Mouse (Mus musculus): Measurements from ENCODE around the gene Gabrb1. TPM values are rescaled to one million over a fixed set of nuclear protein-coding genes. Genes with fewer than 3 reads are reported as not detected.
"Not testable (repeated sequence)": the region's sequence is repeated elsewhere in the genome, so short reads cannot be mapped to it uniquely, and the experiment has no call there.

The Gabrb1 gene
- polyA plus RNA-seq, 1 experiment from 2014 or later, result 0.20 TPM

DNA sequence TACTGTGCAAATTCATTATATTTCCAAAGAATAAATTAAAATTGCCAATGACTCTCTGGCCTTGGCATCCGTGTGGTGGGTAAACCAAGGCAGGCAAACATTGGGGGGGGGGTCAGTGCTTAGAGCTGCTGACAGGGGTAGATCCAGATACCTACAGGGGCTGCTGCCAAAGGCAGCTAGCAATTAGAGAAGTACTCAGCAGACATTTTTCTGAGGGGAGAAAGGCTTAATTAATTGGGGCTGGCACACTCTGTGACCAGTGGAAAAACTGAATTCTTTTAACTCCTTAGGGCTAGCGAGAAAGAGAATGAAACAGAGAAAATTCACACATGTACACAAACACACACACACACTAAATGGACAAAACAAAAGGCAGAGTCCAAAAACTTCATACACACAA, 388.3 kb downstream of the Gabrb1 start:
- Histone ChIP-seq H3K9ac (ENCODE audit: low read length) (no peak overlapping the region), H3K4me1 (replicated peaks; ENCODE audit: control insufficient read depth, insufficient read depth, low read length) (no peaks in the 10 kb centered on the region), H3K4me3 (ENCODE audit: low read length) (no peak overlapping the region), H3K36me3 (ENCODE audit: control insufficient read depth, insufficient read depth, low read length) (no peaks in the 10 kb centered on the region), H3K27me3 (ENCODE audit: control insufficient read depth, insufficient read depth, low read depth, low read length) (no peaks in the 10 kb centered on the region), H3K27ac (ENCODE audit: low read length) (no peak overlapping the region), H3K4me2 (ENCODE audit: low read depth, low read length) (no peak overlapping the region), H3K9me3 (ENCODE audit: control insufficient read depth, low read length) (no peaks in the 10 kb centered on the region)
- 77% methylated on average over 2 of the region's 2 CpGs for whole genome bisulfite sequencing
- ATAC-seq (ENCODE audit: low read depth), result no peak

- Histone ChIP-seq H3K4me1 (replicated peaks; ENCODE audit: control insufficient read depth, insufficient read depth, low read length) (no peaks in the 10 kb centered on the region), H3K4me3 (ENCODE audit: low read length) (no peak overlapping the region), H3K9me3 (ENCODE audit: control insufficient read depth, low read length) (no peaks in the 10 kb centered on the region), H3K36me3 (ENCODE audit: control insufficient read depth, insufficient read depth, low read length) (no peaks in the 10 kb centered on the region), H3K27me3 (ENCODE audit: control insufficient read depth, insufficient read depth, low read depth, low read length) (no peaks in the 10 kb centered on the region), H3K4me2 (ENCODE audit: low read depth, low read length) (no peak overlapping the region), H3K27ac (ENCODE audit: low read length) (no peak overlapping the region), H3K9ac (ENCODE audit: low read length) (no peak overlapping the region)
- WGBS, result 15% methylated on average over 1 of the region's 1 CpGs
- ATAC-seq (ENCODE audit: low read depth), result no peak
Observed at GRCm38 (mm10) chr5:72064079-72064478, 406.2 kb downstream of the Gabrb1 start.

DNA sequence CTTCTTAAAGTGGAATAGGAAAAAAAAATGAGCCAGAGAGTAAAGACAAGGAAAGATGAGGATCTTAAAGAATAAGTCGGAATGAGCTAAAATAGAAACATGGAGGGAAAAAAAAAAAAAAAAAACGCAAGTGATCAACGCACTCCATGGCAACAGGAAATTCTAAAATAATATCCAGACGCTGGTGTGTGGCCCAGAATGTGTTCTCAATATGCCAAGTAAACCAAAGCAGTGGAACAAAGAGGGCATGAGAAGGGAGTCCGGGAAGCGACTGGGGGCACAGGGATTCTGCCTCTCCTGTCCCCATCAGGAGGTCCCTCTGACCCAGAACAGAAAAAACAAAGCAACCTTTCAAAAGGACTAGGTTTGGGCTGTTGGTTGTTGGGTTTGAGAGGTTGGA, 410.9 kb downstream of the Gabrb1 start:
- H3K9me3 ChIP-seq (ENCODE audit: control insufficient read depth, low read length), result no peaks in the 10 kb centered on the region
- H3K27ac ChIP-seq (ENCODE audit: low read length), result no peak overlapping the region
- H3K4me3 ChIP-seq (ENCODE audit: low read length), result no peak overlapping the region
- H3K27me3 ChIP-seq (ENCODE audit: control insufficient read depth, insufficient read depth, low read depth, low read length), result no peaks in the 10 kb centered on the region
- no peak overlapping the region for H3K9ac ChIP-seq (ENCODE audit: low read length)
- no peaks in the 10 kb centered on the region for H3K36me3 ChIP-seq (ENCODE audit: control insufficient read depth, insufficient read depth, low read length)
- no peaks in the 10 kb centered on the region for H3K4me1 ChIP-seq (replicated peaks; ENCODE audit: control insufficient read depth, insufficient read depth, low read length)
- H3K4me2 ChIP-seq (ENCODE audit: low read depth, low read length), result no peak overlapping the region
- no peak for ATAC-seq (ENCODE audit: low read depth)
- WGBS, result 56% methylated on average over 6 of the region's 6 CpGs

- H3K9ac ChIP-seq (ENCODE audit: low read length); H3K36me3 ChIP-seq (ENCODE audit: control insufficient read depth, insufficient read depth, low read length); H3K27me3 ChIP-seq (ENCODE audit: control insufficient read depth, insufficient read depth, low read depth, low read length); H3K4me1 ChIP-seq (replicated peaks; ENCODE audit: control insufficient read depth, insufficient read depth, low read length); H3K4me2 ChIP-seq (ENCODE audit: low read depth, low read length); H3K27ac ChIP-seq (ENCODE audit: low read length); ATAC-seq (ENCODE audit: low read depth); H3K9me3 ChIP-seq (ENCODE audit: control insufficient read depth, low read length); H3K4me3 ChIP-seq (ENCODE audit: low read length): not testable (repeated sequence)
- WGBS, result 88% methylated on average over 7 of the region's 7 CpGs
Observed at GRCm38 (mm10) chr5:72069398-72069797, 411.5 kb downstream of the Gabrb1 start.

DNA sequence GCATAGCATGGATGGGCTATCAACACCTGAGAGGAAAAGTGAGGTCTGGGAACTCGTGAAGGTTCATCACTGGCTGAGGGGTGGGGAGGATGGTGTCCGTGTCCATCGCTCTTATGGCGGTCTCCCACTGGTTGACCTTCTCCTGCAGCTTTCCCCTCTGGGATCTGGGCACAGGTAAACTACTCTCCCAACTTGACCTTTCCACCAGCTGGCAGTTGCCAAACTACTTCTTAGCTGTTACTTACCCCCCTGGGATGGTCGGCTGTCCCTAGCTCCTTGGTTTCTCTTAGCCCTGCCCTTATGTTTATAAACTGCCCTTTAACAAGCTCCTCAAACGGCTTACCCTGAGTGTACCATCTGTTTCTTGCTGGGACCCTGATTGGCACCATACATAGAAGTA, 418.9 kb downstream of the Gabrb1 start:
- WGBS, result 92% methylated on average over 6 of the region's 6 CpGs
- H3K36me3 ChIP-seq (ENCODE audit: control insufficient read depth, insufficient read depth, low read length), result no peaks in the 10 kb centered on the region

GRCm38 (mm10) chr5:72086518-72086917, 428.6 kb downstream of the Gabrb1 start:
- ATAC-seq (ENCODE audit: low read depth), result no peak
- 76% methylated on average over 1 of the region's 1 CpGs for WGBS
- H3K9me3 ChIP-seq (ENCODE audit: control insufficient read depth, low read length), result no peaks in the 10 kb centered on the region
- no peaks in the 10 kb centered on the region for H3K4me1 ChIP-seq (replicated peaks; ENCODE audit: control insufficient read depth, insufficient read depth, low read length)
- H3K9ac ChIP-seq (ENCODE audit: low read length), result no peak overlapping the region
- no peaks in the 10 kb centered on the region for H3K27me3 ChIP-seq (ENCODE audit: control insufficient read depth, insufficient read depth, low read depth, low read length)
- no peak overlapping the region for H3K4me2 ChIP-seq (ENCODE audit: low read depth, low read length)
- H3K4me3 ChIP-seq (ENCODE audit: low read length), result no peak overlapping the region
- no peak overlapping the region for H3K27ac ChIP-seq (ENCODE audit: low read length)
- H3K36me3 ChIP-seq (ENCODE audit: control insufficient read depth, insufficient read depth, low read length), result no peaks in the 10 kb centered on the region

More for the DNA sequence above, 418.9 kb downstream of the Gabrb1 start:
- Histone ChIP-seq H3K9me3 (ENCODE audit: control insufficient read depth, low read length) (no peaks in the 10 kb centered on the region), H3K27ac (ENCODE audit: low read length) (no peak overlapping the region), H3K9ac (ENCODE audit: low read length) (no peak overlapping the region), H3K4me1 (replicated peaks; ENCODE audit: control insufficient read depth, insufficient read depth, low read length) (no peaks in the 10 kb centered on the region), H3K27me3 (ENCODE audit: control insufficient read depth, insufficient read depth, low read depth, low read length) (no peaks in the 10 kb centered on the region), H3K4me2 (ENCODE audit: low read depth, low read length) (no peak overlapping the region), H3K4me3 (ENCODE audit: low read length) (no peak overlapping the region)
- no peak for ATAC-seq (ENCODE audit: low read depth)

DNA sequence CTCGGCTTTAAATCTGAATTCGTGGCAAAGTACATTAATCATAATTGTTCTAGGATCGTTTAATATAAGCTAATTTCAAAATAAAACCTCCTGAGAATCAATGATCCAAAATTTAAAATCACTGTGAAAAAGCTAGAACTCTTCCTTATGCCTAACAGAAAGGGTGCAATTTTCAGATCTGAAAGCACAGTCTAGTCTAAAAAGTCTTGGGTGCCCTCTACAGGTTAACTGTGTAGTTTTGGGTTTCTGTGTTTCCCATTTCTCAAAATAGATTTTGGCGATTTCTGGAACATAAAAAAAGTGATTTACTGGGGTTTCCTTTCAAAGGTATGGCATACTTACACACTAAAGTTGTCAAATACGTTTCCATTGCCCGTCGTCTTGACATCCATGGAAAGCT, 436.7 kb downstream of the Gabrb1 start:
- Histone ChIP-seq H3K9ac (ENCODE audit: low read length) (no peak overlapping the region), H3K4me3 (ENCODE audit: low read length) (no peak overlapping the region), H3K9me3 (ENCODE audit: control insufficient read depth, low read length) (no peaks in the 10 kb centered on the region), H3K4me1 (replicated peaks; ENCODE audit: control insufficient read depth, insufficient read depth, low read length) (no peaks in the 10 kb centered on the region), H3K4me2 (ENCODE audit: low read depth, low read length) (no peak overlapping the region), H3K36me3 (ENCODE audit: control insufficient read depth, insufficient read depth, low read length) (no peaks in the 10 kb centered on the region), H3K27ac (ENCODE audit: low read length) (no peak overlapping the region), H3K27me3 (ENCODE audit: control insufficient read depth, insufficient read depth, low read depth, low read length) (no peaks in the 10 kb centered on the region)
- WGBS, result 50% methylated on average over 7 of the region's 7 CpGs
- ATAC-seq (ENCODE audit: low read depth), result no peak

GRCm38 (mm10) chr5:72095015-72095414, 437.1 kb downstream of the Gabrb1 start:
- Histone ChIP-seq H3K27ac (ENCODE audit: low read length) (no peak overlapping the region), H3K36me3 (ENCODE audit: control insufficient read depth, insufficient read depth, low read length) (no peaks in the 10 kb centered on the region), H3K9me3 (ENCODE audit: control insufficient read depth, low read length) (no peaks in the 10 kb centered on the region), H3K4me2 (ENCODE audit: low read depth, low read length) (no peak overlapping the region), H3K4me1 (replicated peaks; ENCODE audit: control insufficient read depth, insufficient read depth, low read length) (no peaks in the 10 kb centered on the region), H3K4me3 (ENCODE audit: low read length) (no peak overlapping the region), H3K9ac (ENCODE audit: low read length) (no peak overlapping the region), H3K27me3 (ENCODE audit: control insufficient read depth, insufficient read depth, low read depth, low read length) (no peaks in the 10 kb centered on the region)
- no peak for ATAC-seq (ENCODE audit: low read depth)
- 92% methylated on average over 2 of the region's 2 CpGs for WGBS

- no peaks in the 10 kb centered on the region for H3K36me3 ChIP-seq (ENCODE audit: control insufficient read depth, insufficient read depth, low read length)
- no peak overlapping the region for H3K4me3 ChIP-seq (ENCODE audit: low read length)
- no peaks in the 10 kb centered on the region for H3K9me3 ChIP-seq (ENCODE audit: control insufficient read depth, low read length)
- ATAC-seq (ENCODE audit: low read depth), result no peak
- no peak overlapping the region for H3K4me2 ChIP-seq (ENCODE audit: low read depth, low read length)
- no peaks in the 10 kb centered on the region for H3K27me3 ChIP-seq (ENCODE audit: control insufficient read depth, insufficient read depth, low read depth, low read length)
- no peaks in the 10 kb centered on the region for H3K4me1 ChIP-seq (replicated peaks; ENCODE audit: control insufficient read depth, insufficient read depth, low read length)
- H3K27ac ChIP-seq (ENCODE audit: low read length), result no peak overlapping the region
- 64% methylated on average over 7 of the region's 7 CpGs for WGBS
- no peak overlapping the region for H3K9ac ChIP-seq (ENCODE audit: low read length)
Observed at GRCm38 (mm10) chr5:72104274-72104921, 446.5 kb downstream of the Gabrb1 start.

Measured in lung, embryonic 16.5 days (tissue).